Mouse (Mus musculus): ENCODE measurements around the gene Ythdf1.

Ythdf1 gene

DNA sequence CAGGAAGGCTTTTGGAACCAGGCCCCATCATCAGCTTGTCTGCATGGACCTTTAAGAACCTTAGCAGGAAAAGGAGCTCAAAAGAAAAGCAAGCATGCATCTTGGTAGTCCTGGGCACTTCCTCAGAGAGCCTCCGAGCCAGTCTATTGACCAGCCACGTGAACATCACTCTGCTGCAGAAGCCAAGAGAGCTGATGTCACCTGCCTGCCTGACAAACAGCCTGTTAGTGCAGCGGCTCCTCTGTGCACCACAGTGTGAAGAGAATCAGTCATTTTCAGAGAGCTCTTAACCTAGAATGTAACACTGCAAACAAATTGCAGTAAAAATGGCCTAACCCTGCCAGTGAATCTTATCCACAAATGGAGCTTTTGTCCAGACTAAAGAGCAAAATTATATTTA lies 50.7 kb downstream of the Ythdf1 start:
- no peak for DNase-seq

DNA sequence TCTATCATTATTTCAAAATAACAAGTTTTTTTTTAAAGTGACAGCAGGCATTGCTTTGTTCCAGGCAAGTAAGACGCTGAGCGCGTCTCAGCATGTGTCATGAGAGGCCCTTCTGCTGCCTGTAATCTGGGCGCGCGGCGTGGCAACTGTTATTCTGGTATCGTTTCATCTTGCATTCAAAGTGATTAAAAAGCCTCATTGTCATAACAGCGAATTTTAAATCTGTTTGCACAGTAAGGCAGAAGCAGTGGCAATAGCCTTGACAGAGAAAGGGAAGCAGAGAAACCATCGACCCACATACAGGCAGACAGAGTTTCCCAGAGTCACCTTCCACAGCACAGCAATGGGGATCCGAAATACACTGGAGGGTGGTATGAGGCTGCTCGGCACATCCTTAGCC lies 59.2 kb downstream of the Ythdf1 start:
- DNase-seq = no peak

DNA sequence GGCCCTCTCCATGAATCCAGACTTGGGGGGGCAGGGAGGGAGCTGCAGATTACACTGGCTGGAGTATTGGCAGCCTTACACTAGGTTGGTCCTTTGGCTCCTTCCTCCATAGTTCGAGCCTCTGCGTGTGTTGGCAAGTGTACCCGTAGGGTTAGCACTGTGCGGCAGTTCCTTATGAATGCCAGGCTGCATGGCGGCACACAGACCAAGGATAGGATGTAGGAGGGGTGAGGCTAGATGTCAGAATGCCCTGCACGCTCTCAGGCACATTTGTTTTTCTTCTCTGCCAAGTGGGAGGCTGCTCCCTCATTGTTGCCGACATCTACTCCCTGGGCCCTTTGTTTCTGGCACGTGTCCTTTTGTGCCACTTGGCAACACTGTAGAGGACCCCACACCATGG lies 63.6 kb downstream of the Ythdf1 start:
- DNase-seq = no peak

DNA sequence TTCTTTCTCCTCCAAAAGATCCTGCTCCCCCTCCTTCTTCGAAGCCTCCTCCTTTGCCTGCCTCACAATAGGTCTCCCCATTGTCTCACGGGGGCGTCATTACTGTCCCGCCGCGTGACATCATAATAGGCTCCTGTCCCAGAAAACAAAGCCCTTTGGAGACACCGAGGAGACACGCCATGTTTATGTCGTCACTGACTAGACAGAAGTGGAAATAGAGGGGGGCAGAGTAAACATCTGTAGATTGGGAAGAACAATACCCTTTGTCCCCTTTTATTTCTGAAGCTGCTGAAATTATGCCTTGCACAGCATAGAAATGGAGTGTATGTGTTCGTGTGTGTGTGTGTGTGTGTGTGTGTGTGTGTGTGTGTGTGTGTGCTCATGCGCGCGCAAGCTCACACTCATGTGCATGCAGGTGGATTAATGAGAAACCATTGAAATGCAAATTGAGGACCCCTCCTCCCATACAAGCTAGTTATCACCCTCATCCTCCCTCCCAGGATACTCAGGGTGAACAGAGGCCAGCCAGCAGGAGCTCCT lies 65.7 kb downstream of the Ythdf1 start:
- no peak for DNase-seq
